Mouse (Mus musculus) megakaryocyte-erythroid progenitor cell, adult 5 weeks (primary cell): ENCODE results near the gene Dffb. TPM values are rescaled to one million over a fixed set of nuclear protein-coding genes. Genes with fewer than 3 reads are reported as not detected.

Experiments
- polyA plus RNA-seq: library from polyadenylated mRNA; stranded (reverse); fragments of >175 nt; gene quantifications from 2 replicates; pipeline ENCODE4 v1.2.3, GENCODE M21; 2012

Dffb gene
- 10.1 and 13.8 TPM in 2 replicates for polyA plus RNA-seq

GRCm38 (mm10) chr4:153974431-153975291 lies at the start of gene Dffb, which contains the start of gene Cep104:
Gene Dffb, minus strand, starts transcription at chr4:153975126.
Gene Cep104, plus strand, starts transcription at chr4:153975194.

GRCm38 (mm10) chr4:154011646-154012089 lies 36.7 kb upstream of the Dffb start, which contains the start of gene Lrrc47:
Gene Lrrc47, plus strand, starts transcription at chr4:154011731.

GRCm38 (mm10) chr4:153956569-153957405 lies 18.1 kb downstream of the Dffb start, which contains the start of gene A430005L14Rik:
Gene A430005L14Rik, plus strand, starts transcription at chr4:153957237.

Other genes with a start within 250 kb of the Dffb start
- gene A430005L14Rik, start 17.9 kb downstream of the Dffb start, polyA plus RNA-seq, result 95.0 and 99.9 TPM in 2 replicates
- gene Cep104, start 68 bp upstream of the Dffb start, polyA plus RNA-seq, result 6.6 and 7.6 TPM in 2 replicates
- 171 and 221 TPM in 2 replicates for gene Lrrc47, start 36.6 kb upstream of the Dffb start, polyA plus RNA-seq
- 11.9 and 13.7 TPM in 2 replicates for gene Smim1, start 51.1 kb upstream of the Dffb start, polyA plus RNA-seq
- gene Ccdc27, start 67.6 kb upstream of the Dffb start, polyA plus RNA-seq, result not detected in 2 replicates
- gene Trp73, start 165.1 kb upstream of the Dffb start, polyA plus RNA-seq, result not detected in 2 replicates
- 10.4 and 10.8 TPM in 2 replicates for gene Wrap73, start 167.2 kb upstream of the Dffb start, polyA plus RNA-seq
- 99.4 and 111 TPM in 2 replicates for gene Tprgl, start 185.5 kb upstream of the Dffb start, polyA plus RNA-seq
- 0.11 and 0.30 TPM in 2 replicates for gene Megf6, start 195.6 kb upstream of the Dffb start, polyA plus RNA-seq